Mouse (Mus musculus) limb, embryonic 12.5 days (tissue): ENCODE data around the gene Ift22. TPM values are rescaled to one million over a fixed set of nuclear protein-coding genes. Genes with fewer than 3 reads are reported as not detected.

Source experiments
- ATAC-seq: fragments of 200-750 bp; cut with Nextera tagmentation; 2 replicates; pipeline ENCODE4 v1.8.0; 2017; ENCODE audit warnings: low read depth, moderate TSS enrichment; ENCODE audit not compliant: insufficient number of reproducible peaks, insufficient read depth, low FRiP score, low TSS enrichment
- H3K27ac ChIP-seq: fragments of 300-500 bp; sonication (generic); 2 replicates; pipeline ENCODE4 v1.5.1; 2016; ENCODE audit warnings: mild to moderate bottlenecking, moderate library complexity
- H3K27me3 ChIP-seq: fragments of 300-500 bp; sonication (generic); 2 replicates; pipeline ENCODE4 v1.6.1; 2016; ENCODE audit warnings: mild to moderate bottlenecking, moderate library complexity
- H3K36me3 ChIP-seq: fragments of 300-500 bp; sonication (generic); 2 replicates; pipeline ENCODE4 v1.6.1; 2016; ENCODE audit warnings: mild to moderate bottlenecking, moderate library complexity
- H3K4me1 ChIP-seq: fragments of 300-500 bp; sonication (generic); replicated peaks from 2 replicates; pipeline ENCODE4 v1.6.1; 2016
- H3K4me2 ChIP-seq: fragments of 300-500 bp; sonication (generic); 2 replicates; pipeline ENCODE4 v1.6.1; 2016; ENCODE audit warnings: mild to moderate bottlenecking, moderate library complexity
- H3K4me3 ChIP-seq: fragments of 300-500 bp; sonication (generic); replicated peaks from 2 replicates; pipeline ENCODE4 v1.5.1; 2016; ENCODE audit warnings: mild to moderate bottlenecking
- H3K9ac ChIP-seq: fragments of 300-500 bp; sonication (generic); replicated peaks from 2 replicates; pipeline ENCODE4 v1.6.1; 2016; ENCODE audit warnings: mild to moderate bottlenecking, moderate library complexity
- H3K9me3 ChIP-seq: fragments of 300-500 bp; sonication (generic); 2 replicates; pipeline ENCODE4 v1.6.1; 2016; ENCODE audit warnings: mild to moderate bottlenecking, moderate library complexity
- WGBS: fragments of 180-500 bp; shearing (Covaris S2); methylation state at CpG from one replicate; pipeline ENCODE4 v1.1.7; 2016; 5-methylcytosine and 5-hydroxymethylcytosine counted together
- polyA plus RNA-seq: library from polyadenylated mRNA; unstranded; fragments of >200 nt; fragmentation: Nextera tagmentation; extraction: Ambion mirVana; gene quantifications from 2 replicates; pipeline ENCODE4 v1.2.1, GENCODE M21; 2016

Gene Ift22
- polyA plus RNA-seq: 65.7 and 69.8 TPM in 2 replicates

DNA sequence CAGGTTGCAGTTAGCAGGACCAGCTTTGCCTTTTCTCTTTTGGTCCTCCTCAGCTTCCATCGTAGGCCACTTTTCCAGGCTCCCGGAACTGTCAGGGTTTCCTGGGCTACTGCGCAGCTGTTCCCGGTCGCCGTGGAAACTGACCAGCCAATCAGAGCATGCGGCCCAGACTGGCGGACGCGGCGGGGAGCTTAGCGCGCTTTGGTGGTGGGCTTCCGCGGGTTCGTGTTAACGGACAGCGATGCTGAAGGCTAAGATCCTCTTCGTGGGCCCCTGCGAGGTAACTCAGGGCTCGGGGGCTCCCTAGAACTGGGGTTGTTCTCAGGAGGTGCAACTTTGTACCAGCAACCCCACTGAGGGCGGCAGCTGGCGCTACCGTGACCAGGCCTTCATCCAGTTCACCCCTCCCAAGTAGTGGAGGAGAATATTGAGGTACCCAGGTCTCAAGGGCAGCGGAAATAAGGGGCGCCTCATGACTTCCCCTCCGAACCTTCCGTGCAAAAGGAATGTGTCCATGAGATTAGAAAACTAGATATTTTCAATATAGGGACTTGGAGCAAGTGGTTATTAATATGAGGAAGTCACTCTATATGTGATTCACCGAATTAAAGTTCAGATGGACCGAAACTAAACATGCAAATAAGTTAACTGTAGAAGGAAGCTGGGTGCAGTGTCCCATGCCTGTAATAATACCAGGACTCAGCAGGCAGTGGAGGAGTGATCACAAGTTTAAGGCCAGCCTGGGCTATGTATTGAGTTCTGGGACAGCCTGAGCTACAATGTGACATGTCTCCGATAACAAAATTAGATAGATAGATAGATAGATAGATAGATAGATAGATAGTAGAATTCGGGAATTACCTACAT, at the start of gene Ift22:
TSS of gene Ift22 (plus strand) at position 160 of the 867 bp plus-strand sequence.
- Histone ChIP-seq H3K4me3 (peak within 1 kb of the TSS; percentile 73), H3K4me1 (peaks cover 2% of the 10 kb centered on the region; the same call in 1 of the 2 replicates), H3K9me3 (no peaks in the 10 kb centered on the region), H3K36me3 (peaks cover 27% of the 10 kb centered on the region), H3K9ac (peak within 1 kb of the TSS; percentile 65), H3K4me2 (peak within 1 kb of the TSS; percentile 73), H3K27ac (no peak within 1 kb of the TSS), H3K27me3 (no peaks in the 10 kb centered on the region)
- peak; percentile 88 for ATAC-seq
- 9% methylated on average over 32 of the region's 32 CpGs for WGBS

DNA sequence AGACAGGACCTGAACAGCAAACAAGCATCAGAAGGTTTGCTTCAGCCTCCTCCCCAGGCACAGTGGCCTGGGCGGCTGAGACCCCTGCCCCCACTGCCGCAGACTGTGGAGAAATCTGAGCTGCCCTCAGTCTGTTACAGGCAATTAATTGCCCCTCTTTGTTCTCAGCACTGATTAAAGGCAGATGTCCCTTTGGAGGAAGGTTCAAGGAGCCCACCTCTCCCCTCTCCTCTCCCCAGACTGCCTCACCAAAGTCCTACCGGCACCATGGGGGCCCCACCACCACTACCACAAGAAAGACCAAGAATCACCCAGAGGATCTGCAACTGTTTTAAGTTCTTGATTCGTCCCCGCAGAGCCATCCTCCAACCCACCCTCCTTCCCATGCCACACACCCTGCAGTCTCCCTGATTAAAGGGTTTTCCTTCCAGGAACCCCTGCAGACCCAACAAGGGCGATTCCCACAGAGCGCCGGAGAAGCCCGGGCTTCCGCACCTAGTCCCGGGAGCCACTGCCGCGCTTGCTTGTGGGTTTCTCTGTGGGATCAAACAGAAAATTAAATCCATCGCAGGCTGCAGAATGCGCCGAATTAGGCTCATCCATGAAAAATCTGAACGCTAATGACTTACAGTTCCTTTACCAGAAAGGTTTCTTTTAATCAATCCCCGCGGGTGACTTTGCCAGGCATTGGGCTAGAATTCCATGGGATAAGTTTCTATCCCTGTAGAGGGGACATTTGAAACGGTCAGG, 46.6 kb upstream of the Ift22 start:
- Histone ChIP-seq H3K36me3 (peaks cover 31% of the 10 kb centered on the region; the same call in 1 of the 2 replicates), H3K4me2 (peak overlapping the region; percentile 52), H3K9me3 (peaks cover 5% of the 10 kb centered on the region; the same call in 1 of the 2 replicates), H3K27me3 (no peaks in the 10 kb centered on the region), H3K9ac (peak overlapping the region; percentile 48), H3K4me3 (peak overlapping the region; percentile 21), H3K27ac (peak overlapping the region; percentile 99), H3K4me1 (peaks cover 45% of the 10 kb centered on the region)
- WGBS: under 1% methylated on average over 20 of the region's 20 CpGs
- peak; percentile 73 for ATAC-seq

DNA sequence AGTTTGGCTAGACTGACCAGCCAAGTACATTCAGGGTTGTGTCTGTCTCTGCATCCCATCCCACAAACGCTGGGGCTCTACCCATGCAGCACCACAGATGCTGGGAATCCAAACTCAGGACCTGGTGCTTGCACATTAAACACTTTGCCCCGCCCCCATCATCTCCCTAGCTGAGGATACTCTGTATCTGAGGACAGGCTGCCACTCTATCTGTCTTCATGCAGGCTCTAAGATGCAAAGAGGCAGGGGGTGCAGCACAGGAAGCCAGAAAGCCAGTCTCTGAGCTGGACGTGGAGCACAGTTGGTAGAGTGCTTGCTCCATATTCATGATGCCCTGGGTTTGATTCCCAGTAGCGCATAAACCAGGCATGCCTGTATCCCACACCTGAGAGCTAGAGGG, 45.1 kb upstream of the Ift22 start:
- no peak for ATAC-seq
- peaks cover 5% of the 10 kb centered on the region; the same call in 1 of the 2 replicates for H3K9me3 ChIP-seq
- 0 out of 2 replicates have a peak overlapping the region, but pooled peaks have one; percentile 48 for H3K4me2 ChIP-seq
- H3K36me3 ChIP-seq: peaks cover 22% of the 10 kb centered on the region; the same call in 1 of the 2 replicates
- H3K27me3 ChIP-seq: no peaks in the 10 kb centered on the region
- H3K9ac ChIP-seq: no peak overlapping the region
- peak overlapping the region; percentile 99 for H3K27ac ChIP-seq
- WGBS: 38% methylated on average over 4 of the region's 4 CpGs
- H3K4me3 ChIP-seq: no peak overlapping the region
- H3K4me1 ChIP-seq: peaks cover 49% of the 10 kb centered on the region

DNA sequence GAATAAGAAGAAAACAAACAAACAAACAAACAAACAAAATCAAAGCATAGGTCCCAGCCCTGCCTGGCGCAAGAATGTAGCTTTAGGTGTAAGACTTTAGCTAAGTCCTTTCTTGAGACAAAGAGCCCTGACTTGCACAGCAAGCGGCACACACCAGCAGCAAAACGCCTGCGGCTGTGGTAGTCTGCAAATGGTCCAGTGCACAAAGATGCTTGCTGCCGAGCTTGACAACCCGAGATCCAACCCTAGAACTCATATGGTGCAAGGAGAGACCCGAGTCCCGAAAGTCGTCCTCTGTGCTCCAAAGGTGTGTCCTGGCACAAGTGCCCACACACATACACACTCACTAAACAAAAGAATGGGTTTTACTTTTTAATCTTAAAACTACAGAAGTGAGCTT, 44.7 kb upstream of the Ift22 start:
- ATAC-seq: no peak
- H3K9me3 ChIP-seq: peaks cover 5% of the 10 kb centered on the region; the same call in 1 of the 2 replicates
- no peak overlapping the region for H3K4me3 ChIP-seq
- H3K27me3 ChIP-seq: no peaks in the 10 kb centered on the region
- H3K4me2 ChIP-seq: peak overlapping the region; percentile 48
- H3K4me1 ChIP-seq: peaks cover 53% of the 10 kb centered on the region
- H3K27ac ChIP-seq: peak overlapping the region; percentile 99
- no peak overlapping the region for H3K9ac ChIP-seq
- WGBS: 30% methylated on average over 9 of the region's 9 CpGs
- H3K36me3 ChIP-seq: peaks cover 19% of the 10 kb centered on the region; the same call in 1 of the 2 replicates

DNA sequence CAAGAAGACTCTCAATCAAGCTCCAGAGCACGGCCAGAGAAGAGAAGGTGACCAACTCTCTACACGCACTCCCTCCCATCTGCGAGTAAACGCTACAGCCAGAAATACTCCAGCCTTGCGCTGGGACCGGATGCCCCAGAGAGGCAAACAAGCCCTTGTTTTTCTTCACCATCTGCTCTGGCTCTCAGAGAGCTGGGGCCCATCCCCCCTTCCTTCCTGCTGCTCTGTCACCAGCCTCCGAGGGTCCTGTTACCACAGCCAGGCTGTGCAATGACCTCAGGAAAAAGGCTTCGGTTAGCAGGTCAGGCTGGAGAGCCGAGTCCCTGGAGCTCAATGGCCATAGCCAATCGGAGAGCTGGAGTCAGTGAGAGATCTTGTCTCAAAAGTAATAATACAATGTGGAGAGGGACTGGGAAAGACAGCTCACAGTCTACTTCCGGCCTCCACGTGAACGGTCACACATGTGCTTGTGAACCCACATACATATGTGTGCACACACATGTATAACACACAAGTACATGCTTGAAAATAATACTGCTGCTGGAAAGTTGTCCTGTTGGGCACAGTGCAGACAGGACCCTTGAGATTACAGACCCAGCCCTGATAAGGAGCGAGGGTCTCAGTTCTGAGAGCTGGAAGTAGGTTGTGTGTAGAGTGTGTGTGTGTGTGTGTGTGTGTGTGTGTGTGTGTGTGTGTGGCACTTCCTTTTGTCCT, 43.8 kb upstream of the Ift22 start:
- H3K9ac ChIP-seq: peak overlapping the region; percentile 37; the same call in 1 of the 2 replicates
- peak overlapping the region; percentile 48 for H3K4me2 ChIP-seq
- 6% methylated on average over 14 of the region's 14 CpGs for WGBS
- H3K9me3 ChIP-seq: no peaks in the 10 kb centered on the region; the same call in 1 of the 2 replicates
- peak overlapping the region; percentile 99 for H3K27ac ChIP-seq
- H3K36me3 ChIP-seq: peaks cover 16% of the 10 kb centered on the region; the same call in 1 of the 2 replicates
- peak; percentile 74 for ATAC-seq
- peaks cover 61% of the 10 kb centered on the region for H3K4me1 ChIP-seq
- no peaks in the 10 kb centered on the region for H3K27me3 ChIP-seq
- H3K4me3 ChIP-seq: 0 out of 2 replicates have a peak overlapping the region, but pooled peaks have one; percentile 9

DNA sequence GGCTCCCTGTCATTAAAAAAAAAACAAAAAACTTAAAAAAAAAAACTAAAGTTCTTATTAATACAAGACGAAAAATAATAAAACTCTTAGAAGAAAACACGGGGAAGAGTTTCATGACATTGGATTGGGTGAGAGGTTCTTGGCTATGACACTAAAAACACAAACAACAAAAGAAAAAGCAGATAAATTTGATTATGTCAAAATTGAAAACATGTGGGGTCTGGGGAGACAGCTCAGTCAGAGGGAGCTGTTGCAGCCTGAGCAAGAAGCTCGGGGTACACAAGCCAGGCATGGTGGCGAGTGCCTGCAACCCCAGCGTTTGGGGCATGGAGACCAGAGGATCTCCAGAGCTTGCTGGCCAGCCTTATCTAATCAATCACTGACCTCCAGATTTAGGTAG, 40.2 kb upstream of the Ift22 start:
- WGBS: 28% methylated on average over 5 of the region's 5 CpGs
- no peaks in the 10 kb centered on the region for H3K27me3 ChIP-seq
- H3K4me3 ChIP-seq: no peak overlapping the region
- H3K27ac ChIP-seq: peak overlapping the region; percentile 90
- no peak overlapping the region for H3K4me2 ChIP-seq
- no peak overlapping the region for H3K9ac ChIP-seq
- H3K36me3 ChIP-seq: peaks cover 17% of the 10 kb centered on the region
- peaks cover 55% of the 10 kb centered on the region for H3K4me1 ChIP-seq
- H3K9me3 ChIP-seq: no peaks in the 10 kb centered on the region
- no peak for ATAC-seq

DNA sequence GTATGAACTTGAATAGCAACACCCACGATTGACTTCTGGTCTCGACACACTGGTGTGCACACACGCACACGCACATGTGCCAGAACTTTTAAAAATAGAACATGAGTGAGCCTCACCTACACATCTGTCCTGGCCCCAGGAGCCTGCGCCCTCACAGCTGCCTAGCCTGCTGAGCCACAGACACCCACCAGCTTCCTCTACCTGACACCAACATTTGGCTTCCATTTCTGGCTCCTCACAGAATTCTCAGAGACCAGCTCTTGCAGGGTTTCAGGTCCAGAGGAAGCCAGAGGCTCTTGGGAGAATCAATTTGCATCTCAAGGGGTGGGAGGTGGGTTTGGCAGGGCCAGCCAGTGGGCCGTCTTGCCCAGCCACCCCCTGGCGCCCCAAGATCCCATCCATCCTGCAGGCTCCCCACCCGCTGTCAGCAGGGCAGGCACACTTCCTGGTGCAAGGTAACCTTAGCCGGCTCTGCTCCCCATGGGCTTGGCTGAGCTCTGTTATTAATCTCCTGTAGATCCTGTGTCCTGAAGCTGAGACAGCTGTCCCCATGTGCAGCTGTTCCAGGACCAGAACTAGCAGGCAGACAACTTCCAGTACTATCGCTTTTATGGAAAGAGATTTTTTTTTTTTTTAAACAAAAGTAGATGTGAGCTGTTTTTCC, 38.4 kb upstream of the Ift22 start:
- Histone ChIP-seq H3K4me3 (0 out of 2 replicates have a peak overlapping the region, but pooled peaks have one; percentile 6), H3K4me2 (peak overlapping the region; percentile 37), H3K4me1 (peaks cover 42% of the 10 kb centered on the region), H3K36me3 (peaks cover 22% of the 10 kb centered on the region), H3K9ac (no peak overlapping the region), H3K9me3 (no peaks in the 10 kb centered on the region), H3K27ac (peak overlapping the region; percentile 90), H3K27me3 (no peaks in the 10 kb centered on the region)
- ATAC-seq: peak; percentile 75
- WGBS: 34% methylated on average over 10 of the region's 10 CpGs

DNA sequence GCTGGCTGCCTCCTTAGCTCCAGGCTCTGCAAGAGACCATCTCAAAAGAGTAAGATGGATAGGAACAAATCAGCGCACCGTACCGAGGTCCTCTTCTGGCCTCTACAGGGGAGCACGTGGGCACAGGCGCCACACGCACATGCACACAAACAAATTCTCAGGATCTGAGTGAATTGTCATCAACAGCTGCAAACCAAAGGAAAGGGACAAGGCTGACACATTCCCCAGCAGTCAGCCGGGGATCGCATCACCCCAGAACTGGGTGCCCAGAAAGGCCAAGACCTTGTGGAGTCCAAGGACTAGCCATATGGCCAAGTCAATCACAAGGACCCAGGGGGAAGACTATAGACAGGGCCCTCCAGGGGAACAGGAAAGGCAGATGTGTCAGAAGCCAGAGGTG, 35.5 kb upstream of the Ift22 start:
- 70% methylated on average over 8 of the region's 8 CpGs for WGBS

DNA sequence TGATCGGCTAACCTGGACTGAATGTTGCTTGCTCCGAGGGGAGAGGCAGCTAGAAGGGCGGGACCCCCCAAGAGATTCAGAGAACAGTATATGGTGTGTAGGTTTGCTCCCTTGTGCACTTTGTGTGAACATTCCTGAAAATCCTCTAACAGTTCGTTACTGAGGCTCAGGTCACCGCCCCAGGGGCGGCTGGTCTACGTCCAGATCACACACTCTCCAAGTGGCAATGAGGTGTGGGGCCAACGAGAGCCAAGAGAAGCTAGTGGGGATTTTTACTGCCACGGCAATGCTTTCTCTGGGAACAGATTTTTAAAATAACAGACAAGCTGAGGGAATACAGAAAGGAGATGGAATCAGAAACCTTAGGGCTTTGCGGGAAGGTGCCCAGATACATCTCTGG, 33.7 kb upstream of the Ift22 start:
- Histone ChIP-seq H3K27ac (peak overlapping the region; percentile 54; the same call in 1 of the 2 replicates), H3K4me3 (no peak overlapping the region), H3K9me3 (no peaks in the 10 kb centered on the region), H3K36me3 (peaks cover 49% of the 10 kb centered on the region), H3K4me2 (no peak overlapping the region), H3K4me1 (peaks cover 26% of the 10 kb centered on the region), H3K27me3 (no peaks in the 10 kb centered on the region), H3K9ac (no peak overlapping the region)
- WGBS: 31% methylated on average over 10 of the region's 10 CpGs
- ATAC-seq: no peak

More for the DNA sequence above, 35.5 kb upstream of the Ift22 start:
- H3K9me3 ChIP-seq: no peaks in the 10 kb centered on the region
- H3K27me3 ChIP-seq: no peaks in the 10 kb centered on the region
- ATAC-seq: no peak
- no peak overlapping the region for H3K9ac ChIP-seq
- H3K27ac ChIP-seq: no peak overlapping the region
- no peak overlapping the region for H3K4me3 ChIP-seq
- H3K36me3 ChIP-seq: peaks cover 43% of the 10 kb centered on the region
- no peak overlapping the region for H3K4me2 ChIP-seq
- peaks cover 40% of the 10 kb centered on the region for H3K4me1 ChIP-seq

DNA sequence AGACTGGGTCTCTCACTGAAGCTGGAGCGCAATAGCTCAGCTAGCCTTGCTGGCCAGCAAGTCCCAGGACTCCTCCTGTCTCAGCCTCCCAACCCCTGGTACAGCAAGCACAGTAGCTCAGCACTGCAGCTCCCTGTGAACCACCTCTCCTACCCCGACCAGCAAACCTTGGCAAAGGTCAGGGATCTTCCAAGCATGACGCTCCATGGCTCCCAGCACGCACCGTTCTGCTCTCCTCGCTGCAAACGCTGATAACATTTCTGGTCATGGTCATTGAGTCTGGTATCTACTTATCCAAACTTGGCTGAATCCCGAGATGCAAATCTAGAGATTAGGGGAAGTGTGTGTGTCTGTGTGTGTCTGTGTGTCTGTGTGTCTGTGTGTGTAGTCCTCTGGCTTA, 27.8 kb upstream of the Ift22 start:
- Histone ChIP-seq H3K9me3 (no peaks in the 10 kb centered on the region), H3K4me2 (no peak overlapping the region), H3K36me3 (peaks cover 42% of the 10 kb centered on the region), H3K4me1 (peaks cover 22% of the 10 kb centered on the region), H3K9ac (no peak overlapping the region), H3K27me3 (no peaks in the 10 kb centered on the region; the same call in 1 of the 2 replicates), H3K4me3 (no peak overlapping the region), H3K27ac (no peak overlapping the region)
- ATAC-seq: no peak
- 89% methylated on average over 8 of the region's 8 CpGs for WGBS
